Mouse (Mus musculus) erythroblast, embryonic 14.5 days (primary cell): ENCODE measurements around the gene Clasp1.

Source experiments
- GATA1 ChIP-seq: IDR thresholded peaks from 2 replicates; pipeline ENCODE4 v1.6.1; 2012; ENCODE audit warnings: low read length, inconsistent platforms, mixed read lengths
- TAL1 ChIP-seq: IDR thresholded peaks from 3 replicates; pipeline ENCODE4 v1.6.1; 2012; ENCODE audit warnings: low read length, inconsistent platforms, mixed read lengths

- TF ChIP-seq GATA1 (no peak), TAL1 (no peak)
Measured at GRCm38 (mm10) chr1:118643138-118643979, 254.5 kb downstream of the Clasp1 start.
